Mouse (Mus musculus): ENCODE data around the gene 5430419D17Rik. TPM values are rescaled to one million over a fixed set of nuclear protein-coding genes. Genes with fewer than 3 reads are reported as not detected.

Gene 5430419D17Rik
- total and polyA plus RNA-seq, 3 experiments: not detected

- Histone ChIP-seq H3K27me3 (replicated peaks) (peaks cover 47% of the 10 kb centered on the region), H3K79me2 (replicated peaks; ENCODE audit: control insufficient read depth, extremely low read depth, insufficient read depth, poor library complexity, severe bottlenecking) (no peaks in the 10 kb centered on the region), H3K4me3 (replicated peaks in 1 of 3; ENCODE audit: low read depth in 2 of 3, low read length in 2 of 3, poor library complexity in 1 of 3) (no peak overlapping the region), H3K4me2 (ENCODE audit: insufficient read depth, low read depth, poor library complexity, severe bottlenecking) (no peak overlapping the region), H3K9me3 (replicated peaks; ENCODE audit: low read length) (no peaks in the 10 kb centered on the region), H3K4me1 (ENCODE audit: control insufficient read depth in 1 of 2, insufficient read depth in 2 of 2) (no peaks in the 10 kb centered on the region), H3K9ac (ENCODE audit: insufficient read depth, low read depth) (no peak overlapping the region), H3K36me3 (replicated peaks in 1 of 2; ENCODE audit: control insufficient read depth in 1 of 2, insufficient read depth in 1 of 2, low read length in 1 of 2) (no peaks in the 10 kb centered on the region), H3K27ac (ENCODE audit: insufficient read depth, low read depth) (no peak overlapping the region)
- DNase-seq (ENCODE audit: extremely low read depth): no peak
- in situ Hi-C loops (cut with MboI; ENCODE audit: low pct_ligation_motif_present, low pct_unique_long_range_greater_than_20kb, low sequenced_read_pairs) (no loop called here), dilution Hi-C loops (cut with MboI; ENCODE audit: extremely low pct_ligation_motif_present, extremely low pct_unique_long_range_greater_than_20kb, low sequenced_read_pairs) (no loop called here)
- no peak for TF ChIP-seq MAFK (IDR thresholded peaks at IDR 0.05; ENCODE audit: insufficient replicate concordance, low read length)
- TF ChIP-seq RAD21 (IDR thresholded peaks at IDR 0.05; ENCODE audit: low read depth, low read length): no peak
- no peak for TF ChIP-seq JUN (IDR thresholded peaks at IDR 0.05; ENCODE audit: insufficient read depth, low read depth, low read length)
- TF ChIP-seq CHD2 (IDR thresholded peaks at IDR 0.05; ENCODE audit: low read length): no peak
- no peak for TF ChIP-seq IRF4 (IDR thresholded peaks at IDR 0.05; ENCODE audit: low read depth, low read length)
Measured at GRCm38 (mm10) chr7:131303340-131303739, 129.1 kb downstream of the 5430419D17Rik start.

GRCm38 (mm10) chr7:131306733-131307132 is 132.5 kb downstream of the 5430419D17Rik start:
- DNase-seq (ENCODE audit: extremely low read depth): no peak
- Histone ChIP-seq H3K4me1 (ENCODE audit: control insufficient read depth in 1 of 2, insufficient read depth in 2 of 2) (peaks cover 0 to 4% of the 10 kb centered on the region in 2 experiments; a peak in 1 of 4 replicates), H3K27ac (ENCODE audit: insufficient read depth, low read depth) (no peak overlapping the region), H3K4me2 (ENCODE audit: insufficient read depth, low read depth, poor library complexity, severe bottlenecking) (no peak overlapping the region), H3K36me3 (replicated peaks in 1 of 2; ENCODE audit: control insufficient read depth in 1 of 2, insufficient read depth in 1 of 2, low read length in 1 of 2) (no peaks in the 10 kb centered on the region), H3K27me3 (replicated peaks) (peaks cover 13% of the 10 kb centered on the region), H3K79me2 (replicated peaks; ENCODE audit: control insufficient read depth, extremely low read depth, insufficient read depth, poor library complexity, severe bottlenecking) (no peaks in the 10 kb centered on the region), H3K9ac (ENCODE audit: insufficient read depth, low read depth) (no peak overlapping the region), H3K4me3 (replicated peaks in 1 of 3; ENCODE audit: low read depth in 2 of 3, low read length in 2 of 3, poor library complexity in 1 of 3) (no peak overlapping the region), H3K9me3 (replicated peaks; ENCODE audit: low read length) (no peaks in the 10 kb centered on the region)
- TF ChIP-seq ZMIZ1 (IDR thresholded peaks at IDR 0.05; ENCODE audit: low read depth, low read length) (no peak), ELF1 (IDR thresholded peaks at IDR 0.05; ENCODE audit: low read depth, low read length) (no peak), RCOR1 (conservative IDR thresholded peaks at IDR 0.05; ENCODE audit: low read depth, low read length) (no peak), KAT2A (IDR thresholded peaks at IDR 0.05; ENCODE audit: insufficient replicate concordance, low read length) (no peak), MEF2A (IDR thresholded peaks at IDR 0.05; ENCODE audit: borderline replicate concordance, low read depth, low read length) (no peak), IRF4 (IDR thresholded peaks at IDR 0.05; ENCODE audit: low read depth, low read length) (no peak), BHLHE40 (IDR thresholded peaks at IDR 0.05; ENCODE audit: low read depth, low read length) (no peak)
- dilution Hi-C loops (cut with MboI; ENCODE audit: extremely low pct_ligation_motif_present, extremely low pct_unique_long_range_greater_than_20kb, low sequenced_read_pairs) (no loop called here), in situ Hi-C loops (cut with MboI; ENCODE audit: low pct_ligation_motif_present, low pct_unique_long_range_greater_than_20kb, low sequenced_read_pairs) (no loop called here)

DNA sequence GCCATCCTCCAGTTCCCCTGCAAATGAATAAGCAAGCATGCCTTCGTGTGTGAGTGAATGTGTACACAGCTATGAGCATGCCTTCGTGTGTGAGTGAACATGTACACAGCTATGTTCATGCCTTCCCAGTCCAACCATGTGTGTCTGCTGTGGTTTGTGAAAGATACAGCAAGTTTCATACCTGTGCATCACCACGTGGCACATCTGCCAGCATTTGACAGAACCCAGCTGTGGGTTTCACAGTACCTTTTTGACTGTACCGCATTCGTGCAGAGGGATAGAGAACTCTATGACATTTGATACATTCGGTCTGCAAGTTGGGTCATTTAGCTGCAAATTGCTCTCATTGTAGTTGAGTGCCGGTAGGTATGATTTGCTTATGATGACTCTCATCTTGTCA is 140.3 kb downstream of the 5430419D17Rik start:
- in situ Hi-C loops (cut with MboI; ENCODE audit: low pct_ligation_motif_present, low pct_unique_long_range_greater_than_20kb, low sequenced_read_pairs): no loop called here

More for the DNA sequence above, 140.3 kb downstream of the 5430419D17Rik start:
- TF ChIP-seq BHLHE40 (IDR thresholded peaks at IDR 0.05; ENCODE audit: low read depth, low read length): peak; percentile 77
- TF ChIP-seq ZKSCAN1 (IDR thresholded peaks at IDR 0.05; ENCODE audit: borderline replicate concordance, low read depth, low read length): no peak
- TF ChIP-seq MYC (IDR thresholded peaks at IDR 0.05; ENCODE audit: low read depth, low read length): peak; percentile 78
- no peak for TF ChIP-seq CHD2 (IDR thresholded peaks at IDR 0.05; ENCODE audit: low read length)
- TF ChIP-seq TCF12 (IDR thresholded peaks at IDR 0.05; ENCODE audit: low read depth, low read length): 0 out of 2 replicates have a peak, but pooled peaks have one; percentile 29
- TF ChIP-seq EP300 (IDR thresholded peaks at IDR 0.05; ENCODE audit: low read length): peak; percentile 62; the same call in 1 of the 2 replicates
- TF ChIP-seq MEF2A (IDR thresholded peaks at IDR 0.05; ENCODE audit: borderline replicate concordance, low read depth, low read length): no peak
- TF ChIP-seq MAZ (IDR thresholded peaks at IDR 0.05; ENCODE audit: low read depth, low read length): no peak
- no peak for TF ChIP-seq NELFE (IDR thresholded peaks at IDR 0.05; ENCODE audit: low read depth, low read length)
- TF ChIP-seq JUND (conservative IDR thresholded peaks at IDR 0.05; ENCODE audit: low read depth, low read length): peak; percentile 23; the same call in 1 of the 2 replicates
- peak; percentile 89 for TF ChIP-seq MAX (IDR thresholded peaks at IDR 0.05; ENCODE audit: low read length)
- TF ChIP-seq ETS1 (conservative IDR thresholded peaks at IDR 0.05; ENCODE audit: low read depth, low read length): no peak
- peak; percentile 75; the same call in 1 of the 2 replicates for TF ChIP-seq SIN3A (IDR thresholded peaks at IDR 0.05; ENCODE audit: low read length)
- no peak for TF ChIP-seq TBP (conservative IDR thresholded peaks at IDR 0.05; ENCODE audit: low read depth, low read length)
- peak; percentile 77 for TF ChIP-seq MXI1 (IDR thresholded peaks at IDR 0.05; ENCODE audit: low read depth, low read length)
- Histone ChIP-seq H3K4me3 (replicated peaks in 1 of 3; ENCODE audit: low read depth in 2 of 3, low read length in 2 of 3, poor library complexity in 1 of 3) (no peak overlapping the region), H3K27me3 (replicated peaks) (no peaks in the 10 kb centered on the region), H3K9ac (ENCODE audit: insufficient read depth, low read depth) (no peak overlapping the region), H3K79me2 (replicated peaks; ENCODE audit: control insufficient read depth, extremely low read depth, insufficient read depth, poor library complexity, severe bottlenecking) (no peaks in the 10 kb centered on the region), H3K27ac (ENCODE audit: insufficient read depth, low read depth) (no peak overlapping the region), H3K36me3 (replicated peaks in 1 of 2; ENCODE audit: control insufficient read depth in 1 of 2, insufficient read depth in 1 of 2, low read length in 1 of 2) (peaks cover 0 to 1% of the 10 kb centered on the region in 2 experiments), H3K4me2 (ENCODE audit: insufficient read depth, low read depth, poor library complexity, severe bottlenecking) (no peak overlapping the region), H3K9me3 (replicated peaks; ENCODE audit: low read length) (no peaks in the 10 kb centered on the region), H3K4me1 (ENCODE audit: control insufficient read depth in 1 of 2, insufficient read depth in 2 of 2) (peaks cover 4% of the 10 kb centered on the region in 2 experiments; a peak in 3 of 4 replicates)
- DNase-seq (ENCODE audit: extremely low read depth): peak; percentile 16
- dilution Hi-C loops (cut with MboI; ENCODE audit: extremely low pct_ligation_motif_present, extremely low pct_unique_long_range_greater_than_20kb, low sequenced_read_pairs): no loop called here
